Mouse (Mus musculus) ES-E14 (cell line): ENCODE data around the gene Gm47995.
"Not testable (repeated sequence)": the region's sequence is repeated elsewhere in the genome, so short reads cannot be mapped to it uniquely, and the experiment has no call there.

Experiments used
- MAFK ChIP-seq: IDR thresholded peaks from 2 replicates; pipeline ENCODE4 v1.6.1; 2014; ENCODE audit warnings: mild to moderate bottlenecking, low read depth, low read length, inconsistent platforms; ENCODE audit not compliant: insufficient read depth
- ZC3H11A ChIP-seq: IDR thresholded peaks from 2 replicates; pipeline ENCODE4 v1.6.1; 2012; ENCODE audit warnings: low read depth, mild to moderate bottlenecking, inconsistent platforms, low read length, borderline replicate concordance
- ZNF384 ChIP-seq: IDR thresholded peaks from 2 replicates; pipeline ENCODE4 v1.6.1; 2012; ENCODE audit warnings: low read depth, low read length, inconsistent platforms

GRCm38 (mm10) chr1:151200620-151201019 is 2.4 kb downstream of the Gm47995 start:
- not testable (repeated sequence) for TF ChIP-seq ZC3H11A, MAFK, ZNF384
